Mouse (Mus musculus) megakaryocyte progenitor cell, adult 5-6 weeks (primary cell): ENCODE results near the gene Rmnd5b. TPM values are rescaled to one million over a fixed set of nuclear protein-coding genes. Genes with fewer than 3 reads are reported as not detected.
"Not testable (repeated sequence)": the region's sequence is repeated elsewhere in the genome, so short reads cannot be mapped to it uniquely, and the experiment has no call there.

ENCODE experiments used
- ATAC-seq: replicated peaks from 2 replicates; pipeline ENCODE4 v1.8.0; 2016; ENCODE audit warnings: mild to moderate bottlenecking, moderate TSS enrichment, inconsistent platforms; ENCODE audit not compliant: poor library complexity
- total RNA-seq, 2 experiments: library from RNA; stranded (forward) in 1 of 2; stranded (reverse) in 1 of 2; fragments of 157-497, 149-512 nt in 1 of 2; fragments of 200-1000 nt in 1 of 2; gene quantifications; 2 replicates each; pipeline versions ENCODE4 v1.2.3 to v1.2.4; 2015 to 2017

Gene Rmnd5b
- total RNA-seq (2015) = 34.9 TPM in 2 replicates
- total RNA-seq (2017) = 11.4 and 20.4 TPM in 2 replicates

- ATAC-seq = peak; percentile 47
These were observed at the start of gene Rmnd5b for GRCm38 (mm10) chr11:51635525-51636322. Rmnd5b (minus strand) TSS chr11:51635896.

- ATAC-seq = no peak
These were observed 46.3 kb upstream of the Rmnd5b start for GRCm38 (mm10) chr11:51681976-51682374.

- peak; percentile 91 for ATAC-seq
These were observed 45.8 kb upstream of the Rmnd5b start for GRCm38 (mm10) chr11:51681324-51681975.

GRCm38 (mm10) chr11:51679466-51679865, 43.8 kb upstream of the Rmnd5b start:
- no peak for ATAC-seq

- peak; percentile 60 for ATAC-seq
These were observed 42.2 kb upstream of the Rmnd5b start for GRCm38 (mm10) chr11:51677737-51678418.

GRCm38 (mm10) chr11:51675386-51675785, 39.7 kb upstream of the Rmnd5b start:
- ATAC-seq = no peak

GRCm38 (mm10) chr11:51673291-51673690, 37.6 kb upstream of the Rmnd5b start:
- ATAC-seq = no peak

- peak; percentile 60; the same call in 1 of the 2 replicates for ATAC-seq
These were observed 35.7 kb upstream of the Rmnd5b start for GRCm38 (mm10) chr11:51671376-51671775.

GRCm38 (mm10) chr11:51670846-51671245, 35.1 kb upstream of the Rmnd5b start:
- ATAC-seq = no peak

- not testable (repeated sequence) for ATAC-seq
These were observed 29.1 kb upstream of the Rmnd5b start for GRCm38 (mm10) chr11:51664747-51665146.

GRCm38 (mm10) chr11:51662632-51663031, 26.9 kb upstream of the Rmnd5b start:
- ATAC-seq = no peak

- no peak for ATAC-seq
These were observed 26.2 kb upstream of the Rmnd5b start for GRCm38 (mm10) chr11:51661867-51662365.

- peak; percentile 95 for ATAC-seq
These were observed 23.0 kb upstream of the Rmnd5b start for GRCm38 (mm10) chr11:51658705-51659104.

- ATAC-seq = no peak
These were observed 22.6 kb upstream of the Rmnd5b start for GRCm38 (mm10) chr11:51658291-51658690.

- no peak for ATAC-seq
These were observed 21.3 kb upstream of the Rmnd5b start for GRCm38 (mm10) chr11:51656798-51657521.

- ATAC-seq = no peak
These were observed 19.2 kb upstream of the Rmnd5b start for GRCm38 (mm10) chr11:51654891-51655290.

GRCm38 (mm10) chr11:51653736-51654135, 18.0 kb upstream of the Rmnd5b start:
- ATAC-seq = no peak

- no peak for ATAC-seq
These were observed 17.3 kb upstream of the Rmnd5b start for GRCm38 (mm10) chr11:51652889-51653418.

- ATAC-seq = peak; percentile 52
These were observed 15.2 kb upstream of the Rmnd5b start, which contains the start of the genes N4bp3 and D930048N14Rik for GRCm38 (mm10) chr11:51650691-51651515. N4bp3 (minus strand) TSS chr11:51650842. D930048N14Rik (plus strand) TSS chr11:51650954.
